Mouse (Mus musculus) liver, embryonic 14.5 days (tissue): Measurements from ENCODE around the gene Plaur.
A peak's percentile ranks its signal among the peaks of the same experiment; 100 is the strongest.

Experiments
- CTCF ChIP-seq: IDR thresholded peaks from 2 replicates; pipeline ENCODE4 v1.5.1; 2016; ENCODE audit warnings: antibody characterized with exemption, low read depth, control low read depth
- EP300 ChIP-seq: IDR thresholded peaks from 2 replicates; pipeline ENCODE4 v1.6.1; 2016; ENCODE audit warnings: antibody characterized with exemption, low read depth

DNA sequence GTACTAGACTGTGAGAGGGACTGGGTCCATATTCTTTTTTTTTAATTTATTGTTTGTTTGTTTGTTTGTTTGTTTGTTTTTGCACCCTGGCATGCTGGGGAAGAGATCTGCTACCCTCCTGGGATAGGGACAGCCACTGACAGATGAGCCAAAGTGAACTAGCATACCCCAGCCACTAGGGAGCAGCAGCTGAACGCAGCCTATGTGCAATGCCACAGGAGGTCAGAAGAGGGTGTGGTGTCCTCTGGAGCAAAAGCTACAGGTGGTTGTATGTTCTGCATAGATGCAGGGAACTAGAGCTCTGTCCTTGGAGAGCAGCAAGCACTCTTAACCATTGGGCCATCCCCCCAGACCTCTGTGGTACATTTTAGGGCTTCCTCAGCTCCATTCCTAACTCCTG is 20.5 kb upstream of the Plaur start:
- TF ChIP-seq CTCF (peak; percentile 98), EP300 (no peak)
